Mouse (Mus musculus) kidney, adult 8-10 months (tissue): ENCODE results near the gene Ccdc149.
A peak's percentile ranks its signal among the peaks of the same experiment; 100 is the strongest.

ENCODE experiments used
- DNase-seq, 2 experiments: peaks; one replicate each; pipeline ENCODE4 v3.0.0; 2022

The Ccdc149 gene

DNA sequence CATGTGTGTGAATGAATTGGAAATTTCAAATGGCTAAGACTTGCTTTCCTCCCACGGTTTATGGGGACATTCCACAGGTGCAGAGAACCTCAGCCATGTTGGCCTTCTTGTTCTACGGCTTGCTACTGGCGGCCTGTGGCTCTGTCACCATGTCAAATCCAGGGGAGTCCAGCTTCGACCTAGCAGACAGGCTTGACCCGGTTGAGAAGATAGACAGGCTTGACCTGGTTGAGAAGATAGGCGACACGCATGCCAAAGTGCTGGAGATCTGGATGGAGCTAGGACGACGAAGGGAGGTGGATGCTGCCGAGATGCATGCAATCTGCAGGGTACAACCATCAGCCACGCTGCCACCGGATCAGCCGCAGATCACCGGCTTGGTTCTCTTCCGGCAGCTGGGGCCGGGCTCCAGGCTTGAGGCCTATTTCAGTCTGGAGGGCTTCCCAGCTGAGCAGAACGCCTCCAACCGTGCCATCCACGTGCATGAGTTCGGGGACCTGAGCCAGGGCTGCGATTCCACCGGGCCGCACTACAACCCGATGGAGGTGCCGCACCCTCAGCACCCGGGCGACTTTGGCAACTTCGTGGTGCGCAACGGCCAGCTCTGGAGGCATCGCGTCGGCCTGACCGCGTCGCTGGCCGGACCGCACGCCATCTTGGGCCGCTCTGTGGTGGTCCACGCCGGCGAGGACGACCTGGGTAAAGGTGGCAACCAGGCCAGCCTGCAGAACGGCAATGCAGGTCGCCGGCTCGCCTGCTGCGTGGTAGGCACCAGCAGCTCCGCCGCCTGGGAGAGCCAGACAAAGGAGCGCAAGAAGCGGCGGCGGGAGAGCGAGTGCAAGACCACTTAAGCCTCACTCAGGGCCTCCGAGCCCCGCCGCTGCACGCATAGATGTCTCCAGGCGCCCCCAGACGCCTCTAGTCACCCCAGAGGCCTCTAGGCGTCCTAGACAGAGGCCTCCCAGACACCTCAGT is 103.2 kb downstream of the Ccdc149 start:
- no peak for DNase-seq

DNA sequence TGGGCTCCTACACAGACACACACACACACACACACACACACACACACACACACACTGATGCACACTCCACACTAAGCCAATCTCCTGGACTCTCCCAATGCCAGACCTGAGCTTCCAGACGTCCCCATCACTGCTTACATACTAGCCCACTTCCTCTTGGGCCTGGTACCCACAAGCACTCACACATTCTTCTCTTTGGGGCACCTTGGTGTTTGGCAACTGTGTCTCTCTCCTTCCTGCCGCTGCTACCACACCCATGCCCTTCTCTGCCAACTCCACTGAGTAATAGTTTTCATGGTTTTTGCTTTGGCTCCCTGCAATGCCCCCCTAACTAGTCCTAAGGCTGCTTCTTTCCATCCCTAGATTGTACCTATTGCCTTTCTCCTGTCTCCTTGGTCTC is 104.7 kb downstream of the Ccdc149 start:
- DNase-seq, result no peak

DNA sequence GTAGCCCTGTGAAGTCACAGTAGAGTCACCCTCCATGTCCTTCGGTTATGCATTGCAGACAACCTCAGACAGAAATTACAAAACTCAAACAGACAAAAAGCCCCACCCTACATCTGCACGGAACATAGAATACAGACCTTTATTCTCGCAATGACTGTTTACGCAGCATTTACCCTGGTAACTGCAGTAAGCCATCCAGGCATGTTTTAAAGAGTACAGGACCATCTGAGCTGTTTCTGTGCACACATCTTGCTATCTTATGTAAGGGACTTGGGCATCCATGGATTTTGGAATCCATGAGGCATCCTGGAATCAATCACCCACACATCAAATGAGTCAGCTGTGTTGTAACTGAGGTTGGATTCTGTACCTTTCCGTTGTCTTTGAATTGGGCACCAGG is 105.4 kb downstream of the Ccdc149 start:
- no peak for DNase-seq

DNA sequence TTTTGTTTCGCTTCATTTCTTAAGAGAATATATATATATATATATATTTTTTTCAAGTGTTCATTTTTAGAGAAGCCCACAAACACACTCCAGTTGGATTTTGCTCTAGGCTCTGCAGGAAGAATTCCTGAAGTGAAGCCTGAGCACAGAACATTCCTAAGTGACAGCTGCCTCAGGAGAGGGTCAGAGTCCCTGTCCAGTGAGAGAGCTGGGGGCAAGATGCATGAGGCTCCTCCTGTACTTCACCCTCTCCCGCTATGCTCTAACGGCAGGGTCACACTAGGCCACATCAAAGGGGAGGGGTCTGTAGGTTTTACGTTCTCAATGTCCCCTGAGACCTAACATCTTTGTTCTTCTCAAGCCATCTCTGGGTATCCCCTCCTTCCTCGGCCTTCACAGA is 106.8 kb downstream of the Ccdc149 start:
- DNase-seq, result peak; percentile 62 to 75

DNA sequence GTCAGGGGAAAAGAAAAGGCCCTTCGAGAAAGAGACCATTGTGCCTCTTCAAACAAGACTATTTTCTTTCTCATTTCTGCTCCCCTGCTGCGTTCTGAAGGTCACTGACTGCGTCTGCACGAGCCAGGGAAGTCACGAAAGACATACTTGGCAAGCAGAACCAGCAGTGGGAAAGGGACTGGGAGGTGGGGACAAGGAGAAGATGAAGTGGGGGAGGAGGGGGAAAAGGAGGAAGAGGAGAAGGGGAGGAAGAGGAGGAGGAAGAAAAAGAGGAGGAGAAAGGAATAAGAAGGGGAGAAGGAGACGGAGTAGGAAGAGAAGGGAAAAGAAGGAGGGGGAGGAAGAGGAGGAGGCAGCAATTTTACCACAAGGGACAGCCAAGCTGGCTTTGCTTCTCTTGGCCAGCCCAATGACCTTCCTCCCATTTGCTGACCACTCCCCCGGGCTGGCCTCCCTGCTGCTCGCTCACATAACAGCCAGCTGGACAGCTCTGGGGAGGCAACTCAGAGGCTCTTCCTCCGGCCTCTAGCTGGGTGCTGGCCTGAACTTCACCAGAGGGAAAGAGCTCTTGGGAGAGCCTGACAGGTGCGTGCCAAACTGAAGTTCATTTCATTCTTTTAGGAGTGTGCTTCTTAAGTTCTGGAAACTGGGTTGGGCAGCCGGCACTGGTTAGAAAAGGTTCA is 107.7 kb downstream of the Ccdc149 start, which contains the start of gene Sod3:
Gene Sod3 (plus strand): TSS at position 324 of the 683 bp plus-strand sequence.
- DNase-seq, result peak; percentile 85 to 86

DNA sequence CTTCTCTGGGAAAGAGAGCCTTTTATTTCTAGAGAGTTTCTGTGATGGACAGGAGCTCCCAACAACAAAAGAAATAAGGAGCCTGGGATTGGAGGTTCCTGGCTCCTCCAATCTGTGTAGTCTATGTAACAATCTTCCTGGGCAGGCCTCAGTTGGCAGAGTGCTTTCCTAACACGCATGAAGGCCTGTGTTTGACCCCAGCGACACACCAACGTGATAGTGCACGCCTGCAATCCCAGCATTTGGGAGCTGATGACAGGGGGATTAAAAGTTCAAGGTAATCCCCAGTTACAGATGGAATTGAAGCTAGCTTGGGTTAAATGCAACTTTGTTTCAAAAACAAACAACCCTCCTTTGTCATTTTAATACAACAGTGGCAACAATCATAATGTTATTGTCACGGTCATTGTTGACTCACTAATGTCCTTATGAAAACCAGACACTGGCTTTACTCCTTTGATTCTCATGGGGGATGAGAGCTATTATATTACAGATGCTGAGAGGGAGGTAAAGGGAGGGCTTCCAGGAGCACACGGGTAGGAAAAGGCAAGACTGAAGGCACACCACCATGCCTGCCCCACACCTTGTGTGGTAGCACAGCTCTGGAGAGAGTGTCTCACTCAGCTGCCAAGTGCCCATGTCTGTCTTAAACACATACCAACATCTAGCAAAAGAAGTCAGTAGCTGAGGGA is 108.4 kb downstream of the Ccdc149 start:
- DNase-seq, result no peak

DNA sequence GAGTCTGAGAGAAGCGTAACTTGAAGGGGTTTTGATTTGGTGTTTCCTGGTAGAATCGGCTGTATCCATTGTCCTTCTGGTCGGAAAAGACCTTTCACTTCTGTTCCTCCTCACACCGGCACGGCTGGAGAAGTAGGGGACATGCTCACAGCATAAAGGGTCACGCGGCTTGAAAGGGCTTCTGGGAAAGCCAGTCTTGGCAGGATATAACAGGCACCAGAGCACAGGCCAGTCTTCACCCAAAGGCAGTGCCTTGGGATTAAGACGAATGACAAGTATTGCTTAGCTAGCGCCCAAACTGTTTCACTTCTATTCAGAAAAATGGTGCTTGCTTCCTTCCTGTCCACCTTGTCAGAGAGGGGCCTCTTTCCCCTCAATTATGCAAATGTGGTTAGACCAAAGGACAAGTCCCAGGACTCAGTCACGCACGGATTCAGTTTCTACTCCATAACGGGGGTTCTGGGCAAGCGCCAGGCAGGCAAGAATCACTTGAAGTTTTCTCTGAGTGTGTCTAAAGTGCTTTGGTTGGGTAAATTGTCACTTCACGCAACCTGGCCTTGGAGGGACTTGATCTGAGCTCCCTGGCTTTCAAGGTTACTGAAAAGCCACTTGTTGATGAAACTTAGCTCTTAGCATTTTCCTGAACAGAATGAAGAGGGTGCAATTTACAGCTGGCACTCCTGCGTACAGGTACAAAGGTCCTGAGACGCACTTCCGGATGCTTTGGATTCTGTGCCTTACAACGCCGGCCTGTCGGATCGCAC is 110.9 kb downstream of the Ccdc149 start:
- peak; percentile 52 to 63 for DNase-seq

DNA sequence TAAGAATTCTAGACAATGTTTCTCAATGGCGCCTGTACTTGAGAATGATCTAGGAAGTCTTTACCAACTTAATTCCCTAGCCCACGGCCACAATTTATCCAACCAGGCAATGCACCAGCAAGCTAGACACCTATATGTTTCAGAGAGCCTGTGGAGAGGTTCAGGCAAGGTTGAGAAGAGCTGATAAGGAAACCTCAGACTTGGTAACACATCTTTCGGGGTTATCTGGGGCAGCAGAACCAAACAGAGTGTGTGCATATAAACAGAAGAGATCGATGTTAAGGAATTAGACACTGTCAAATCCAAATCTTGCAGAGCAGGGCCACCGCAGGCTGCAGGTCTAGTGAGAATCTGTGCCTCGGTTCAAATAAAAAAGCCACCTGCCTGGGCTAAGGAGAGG is 113.2 kb downstream of the Ccdc149 start:
- no peak for DNase-seq

DNA sequence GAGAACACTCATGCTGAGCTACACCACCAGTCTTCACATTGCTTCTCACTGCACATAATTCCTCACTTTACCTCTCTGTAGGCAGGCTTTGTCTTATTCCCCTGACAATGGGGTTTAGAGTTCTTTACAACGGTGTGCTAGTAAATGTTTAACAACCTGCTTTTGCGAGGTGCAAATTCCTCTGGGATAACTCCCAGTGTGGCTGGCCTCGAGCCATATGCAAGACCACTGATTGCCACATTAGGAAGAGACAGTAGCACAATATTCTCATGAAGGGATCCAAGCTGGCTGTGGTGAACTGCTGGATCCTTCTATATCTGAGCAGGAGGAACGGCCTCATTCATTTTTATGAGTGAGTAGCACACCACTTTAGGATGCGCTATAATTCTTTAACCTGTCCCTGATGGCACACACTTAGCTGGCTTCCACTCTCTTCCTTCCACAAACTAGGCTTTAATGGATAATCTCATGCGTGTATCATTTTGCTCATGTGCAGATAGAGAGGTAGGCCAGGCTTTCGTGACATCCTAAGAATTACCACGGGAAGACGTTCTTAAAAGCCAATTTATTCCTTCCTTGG is 114.1 kb downstream of the Ccdc149 start:
- peak; percentile 35 to 48 for DNase-seq

DNA sequence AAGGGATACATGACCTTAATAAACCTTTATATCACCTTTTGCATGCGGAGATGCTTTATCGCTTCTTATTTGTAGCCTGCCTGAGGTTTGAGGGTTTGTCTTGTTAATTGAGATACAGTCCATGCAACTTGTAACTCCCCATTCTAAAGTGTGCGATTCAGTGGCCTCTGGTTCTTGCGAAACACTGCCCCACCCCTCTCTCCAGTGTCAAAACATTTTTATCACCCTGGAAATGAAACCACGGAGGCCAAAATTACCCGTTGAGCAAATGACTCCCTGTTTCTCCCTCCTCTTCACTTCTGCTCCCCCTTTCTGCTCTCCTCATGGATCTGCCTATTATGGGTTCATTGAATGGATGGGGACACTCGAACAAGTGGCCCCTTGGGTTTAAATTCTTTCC is 115.7 kb downstream of the Ccdc149 start:
- no peak for DNase-seq

DNA sequence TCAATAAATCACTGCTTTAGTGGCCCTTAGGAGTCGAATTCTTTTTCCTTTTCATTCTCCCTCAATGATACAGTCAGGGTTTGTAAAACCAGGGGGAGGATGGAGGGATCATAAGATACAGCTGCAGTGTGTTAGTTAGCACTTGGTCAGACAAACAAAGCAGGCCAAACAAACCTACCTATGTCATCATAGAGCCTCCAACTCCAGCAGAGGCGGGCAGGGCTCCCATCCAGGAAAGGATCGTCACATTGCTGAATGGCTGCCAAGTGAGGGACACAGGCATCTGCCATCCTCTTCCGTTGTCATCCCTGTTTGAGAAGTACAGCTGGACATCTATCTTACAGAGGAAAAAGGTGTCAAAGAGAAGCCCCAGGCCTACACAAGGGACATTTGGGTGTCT is 116.9 kb downstream of the Ccdc149 start:
- no peak for DNase-seq

DNA sequence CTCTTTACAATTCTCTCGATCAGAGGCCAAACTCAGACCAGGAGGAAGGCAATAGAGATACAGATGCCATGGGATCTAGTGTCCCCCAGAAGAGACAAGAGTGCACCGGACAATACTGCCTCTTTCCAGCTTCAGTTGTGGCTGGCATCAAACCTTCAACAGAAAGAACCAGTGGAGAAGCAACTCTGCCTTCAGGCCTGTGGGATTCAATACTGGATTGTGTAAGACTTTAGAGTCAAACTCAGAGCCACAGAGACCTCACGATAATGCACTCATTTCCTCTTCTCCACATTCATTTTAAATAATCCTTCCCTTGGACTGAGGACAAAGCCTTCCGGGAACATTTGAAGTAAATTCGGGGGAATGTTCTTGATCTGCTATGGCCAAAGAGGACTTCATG is 118.6 kb downstream of the Ccdc149 start:
- DNase-seq, result no peak

DNA sequence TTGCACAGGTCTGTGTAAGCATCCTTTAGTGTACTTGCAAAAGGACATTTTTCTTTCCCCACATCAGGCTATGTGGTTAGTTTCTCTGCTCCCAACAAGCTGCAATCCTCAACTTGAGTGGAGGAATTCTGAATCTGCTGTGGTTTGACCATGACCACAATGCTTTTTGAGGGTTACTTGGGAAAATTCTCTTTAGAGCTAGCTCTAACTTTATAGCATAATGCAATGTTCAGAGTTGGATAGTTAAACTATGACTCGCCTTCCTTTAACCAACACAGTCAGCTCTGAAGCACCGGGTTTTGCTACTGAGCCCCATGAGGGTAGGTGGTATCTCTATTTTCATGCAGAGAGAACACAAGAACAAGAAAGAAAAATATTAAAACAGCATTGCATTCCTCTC is 119.8 kb downstream of the Ccdc149 start:
- no peak for DNase-seq

DNA sequence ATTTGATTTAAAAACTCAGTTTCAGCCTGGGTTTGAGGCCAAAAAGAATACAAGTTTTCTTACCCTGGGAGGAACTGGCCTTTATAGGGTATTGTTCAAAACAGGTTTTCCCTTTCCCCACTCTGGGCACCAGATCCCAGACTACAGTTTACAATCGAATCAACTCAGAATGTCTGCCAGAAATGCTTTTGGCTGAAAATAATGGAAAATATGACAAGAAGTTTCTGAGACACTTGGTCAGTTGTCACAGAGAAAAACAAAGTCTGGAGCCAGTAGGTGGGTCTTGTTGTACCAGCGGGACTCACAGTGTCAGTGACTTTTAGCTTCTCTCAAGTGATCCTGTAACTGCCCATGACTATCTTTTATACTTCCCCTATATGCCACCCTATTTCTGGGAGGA is 120.9 kb downstream of the Ccdc149 start:
- no peak for DNase-seq

DNA sequence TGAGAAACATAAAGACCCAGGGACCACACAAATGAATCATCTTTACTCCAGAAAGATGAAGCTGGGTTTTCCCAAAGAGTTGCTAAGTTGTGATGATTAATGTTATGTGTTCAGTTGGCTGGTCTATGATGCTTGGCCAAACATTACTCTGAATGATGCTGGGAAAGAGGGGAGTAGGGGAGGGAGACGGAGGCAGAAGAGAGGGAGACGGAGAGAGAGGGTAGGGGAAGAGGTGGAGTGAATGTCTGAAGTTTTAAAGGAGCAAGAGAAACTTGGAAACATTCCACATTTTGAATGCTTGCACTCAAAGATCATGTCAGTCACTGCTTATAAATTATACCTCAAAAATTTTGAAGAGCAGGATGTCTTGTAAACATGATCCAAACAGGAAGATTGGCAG is 124.4 kb downstream of the Ccdc149 start:
- no peak for DNase-seq

DNA sequence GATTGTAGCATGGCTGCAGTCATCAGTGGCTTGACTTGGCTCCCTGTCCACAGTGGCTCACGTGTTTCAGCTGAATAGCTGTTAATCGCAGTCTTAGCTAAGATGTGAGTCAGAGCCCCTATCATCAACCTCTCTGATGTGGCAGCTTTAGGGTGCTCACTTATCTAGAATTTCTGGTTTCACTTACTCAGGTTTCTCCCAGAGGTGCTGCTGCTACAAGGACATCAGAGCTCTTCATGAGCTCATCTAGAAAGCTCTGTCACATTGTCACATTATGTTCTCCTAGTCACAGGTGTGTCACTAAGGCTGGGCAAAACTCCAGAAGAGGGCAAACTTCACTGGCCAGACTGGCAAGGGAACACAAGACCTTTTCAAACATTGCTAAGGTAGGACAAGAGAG is 132.2 kb downstream of the Ccdc149 start:
- DNase-seq, result peak in 1 of 2 experiments; percentile 36

DNA sequence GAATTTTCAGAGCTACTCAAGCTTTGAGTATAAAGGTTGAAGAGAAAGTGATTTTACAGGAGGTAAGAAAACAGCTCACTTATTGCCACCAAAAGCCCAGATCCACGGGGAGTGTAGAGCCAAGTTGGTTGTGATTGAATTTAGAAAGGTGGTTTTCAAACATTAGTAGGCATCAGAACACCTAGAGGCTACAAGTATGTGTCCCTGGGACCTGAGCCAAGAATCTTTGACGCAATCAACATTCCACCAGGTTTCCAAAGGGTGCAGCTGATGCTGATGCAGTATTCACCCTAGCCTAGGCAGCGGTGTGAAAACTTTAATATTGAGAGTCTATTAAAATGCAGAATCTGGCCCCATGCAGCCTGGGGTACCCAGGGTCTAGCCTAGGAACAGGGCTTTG is 135.7 kb downstream of the Ccdc149 start:
- DNase-seq, result peak; percentile 59 to 67

DNA sequence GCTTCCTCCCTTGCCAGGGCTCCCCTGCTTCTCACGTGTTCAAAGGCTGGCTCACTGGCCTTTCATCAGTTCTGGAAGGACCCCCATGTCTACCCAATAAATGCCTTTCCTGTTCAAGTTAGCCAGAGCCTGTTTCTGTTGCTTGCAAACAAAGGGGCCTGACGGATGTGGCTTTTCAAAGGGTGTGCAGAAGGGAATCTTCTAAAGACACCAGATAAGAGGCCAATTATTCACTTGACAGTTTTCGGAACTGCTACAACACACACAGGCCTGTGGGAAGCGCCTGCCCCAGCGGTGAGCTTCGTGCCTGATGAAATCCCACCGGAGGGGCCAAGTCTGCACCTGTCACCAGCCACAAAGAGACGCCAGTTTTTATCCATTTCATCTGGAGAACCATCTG is 139.2 kb downstream of the Ccdc149 start:
- no peak for DNase-seq
